8 mouse cellular contexts compared by ENCODE assay signal in genomic region chr19:4615151-4616093, GRCm38 (mm10). TPM values are rescaled to one million over a fixed set of nuclear protein-coding genes. Genes with fewer than 3 reads are reported as not detected.
DNase-seq lines count a peak whose midpoint lies in the region; ATAC-seq lines count a peak whose summit lies in the region.

Gene Lrfn4, minus strand, starts transcription at chr19:4615667.

- H3K9ac ChIP-seq in forebrain, embryonic 15.5 days (replicated peaks), result peak within 1 kb of the TSS; percentile 100
- peak within 1 kb of the TSS; percentile 63 for H3K9ac ChIP-seq in liver, embryonic 16.5 days (ENCODE audit: low read depth, low read length)
- peak within 1 kb of the TSS; percentile 98 for H3K9ac ChIP-seq in neural tube, embryonic 15.5 days (replicated peaks)

- DNase-seq in ES-CJ7 (ENCODE audit: low read depth, low spot score), result peak; percentile 90
- peak; percentile 91 for DNase-seq in cerebellum, adult 11-12 months
- DNase-seq in heart, postnatal 14 days, result peak; percentile 82 to 84
- DNase-seq in large intestine, adult 2 months (ENCODE audit: low read depth, low spot score), result peak; percentile 52
- DNase-seq in thymus, postnatal 0 days (ENCODE audit: low spot score), result peak; percentile 54

- no peaks in the 10 kb centered on the region for H3K27me3 ChIP-seq in forebrain, embryonic 15.5 days
- peaks cover 12% of the 10 kb centered on the region for H3K27me3 ChIP-seq in liver, embryonic 16.5 days (ENCODE audit: control insufficient read depth, insufficient read depth, low read depth, low read length)
- no peaks in the 10 kb centered on the region for H3K27me3 ChIP-seq in neural tube, embryonic 15.5 days (replicated peaks)

- intact Hi-C loops in heart, postnatal 14 days (cut with DNase I), result loop anchor here (5.0 kb wide), 2 partner anchors 103 to 118 kb away; partner anchors contain the start of genes 2010003K11Rik and Pcx

- under 1% methylated on average over 83 of the region's 87 CpGs for WGBS in forebrain, embryonic 15.5 days
- under 1% methylated on average over 84 of the region's 87 CpGs for WGBS in large intestine, adult 2 months
- WGBS in liver, embryonic 16.5 days (ENCODE audit: insufficient replicate concordance), result under 1% methylated on average over 85 of the region's 87 CpGs
- WGBS in neural tube, embryonic 15.5 days, result under 1% methylated on average over 65 of the region's 87 CpGs

- no peaks in the 10 kb centered on the region for H3K9me3 ChIP-seq in forebrain, embryonic 15.5 days
- no peaks in the 10 kb centered on the region for H3K9me3 ChIP-seq in liver, embryonic 16.5 days (replicated peaks; ENCODE audit: control insufficient read depth, low read length)
- H3K9me3 ChIP-seq in neural tube, embryonic 15.5 days (replicated peaks), result no peaks in the 10 kb centered on the region

- H3K4me2 ChIP-seq in forebrain, embryonic 15.5 days (replicated peaks), result peak within 1 kb of the TSS; percentile 87
- H3K4me2 ChIP-seq in liver, embryonic 16.5 days (ENCODE audit: low read depth, low read length), result peak within 1 kb of the TSS; percentile 94
- H3K4me2 ChIP-seq in neural tube, embryonic 15.5 days, result peak within 1 kb of the TSS; percentile 90

- H3K4me3 ChIP-seq in forebrain, embryonic 15.5 days, result peak within 1 kb of the TSS; percentile 99
- peak within 1 kb of the TSS; percentile 65 for H3K4me3 ChIP-seq in liver, embryonic 16.5 days (ENCODE audit: low read depth, low read length)
- peak within 1 kb of the TSS; percentile 77 for H3K4me3 ChIP-seq in neural tube, embryonic 15.5 days (replicated peaks)

- H3K36me3 ChIP-seq in forebrain, embryonic 15.5 days, result peaks cover 28% of the 10 kb centered on the region
- H3K36me3 ChIP-seq in liver, embryonic 16.5 days (ENCODE audit: control insufficient read depth, insufficient read depth), result peaks cover 9% of the 10 kb centered on the region
- peaks cover 32% of the 10 kb centered on the region for H3K36me3 ChIP-seq in neural tube, embryonic 15.5 days

- peak within 1 kb of the TSS; percentile 96 for H3K27ac ChIP-seq in forebrain, embryonic 15.5 days (replicated peaks)
- no peak within 1 kb of the TSS for H3K27ac ChIP-seq in liver, embryonic 16.5 days (ENCODE audit: low read length)
- H3K27ac ChIP-seq in neural tube, embryonic 15.5 days (replicated peaks), result peak within 1 kb of the TSS; percentile 90

- H3K4me1 ChIP-seq in forebrain, embryonic 15.5 days, result peaks cover 42% of the 10 kb centered on the region
- peaks cover 19% of the 10 kb centered on the region for H3K4me1 ChIP-seq in liver, embryonic 16.5 days (ENCODE audit: control insufficient read depth, low read depth, low read length)
- H3K4me1 ChIP-seq in neural tube, embryonic 15.5 days, result peaks cover 48% of the 10 kb centered on the region

- peak; percentile 94 for ATAC-seq in forebrain, embryonic 15.5 days (replicated peaks)
- ATAC-seq in liver, embryonic 16.5 days (ENCODE audit: low read depth), result peak; percentile 84
- ATAC-seq in neural tube, embryonic 15.5 days (ENCODE audit: low FRiP score), result peak; percentile 92

RNA-seq across cellular contexts. Expression of gene Lrfn4, which starts in this region (rescaled TPM):
- 10.9 and 11.7 TPM in 2 replicates for polyA plus RNA-seq in forebrain, embryonic 15.5 days (2015; fragmentation: Nextera tagmentation; extraction: Ambion mirVana)
- 10 to 100 TPM; 10.0 to 11.5 TPM for total RNA-seq in heart, postnatal 14 days (2021)
- polyA plus RNA-seq in large intestine, adult 2 months (2012; rRNA removed), result 13.8 and 14.3 TPM in 2 replicates
- polyA plus RNA-seq in liver, embryonic 16.5 days (2015; fragmentation: Nextera tagmentation; extraction: Ambion mirVana), result 0.23 and 0.28 TPM in 2 replicates
- 10.5 and 12.5 TPM in 2 replicates for polyA plus RNA-seq in neural tube, embryonic 15.5 days (2015; fragmentation: Nextera tagmentation; extraction: Ambion mirVana)
- polyA plus RNA-seq in thymus, postnatal 0 days (2015; fragmentation: Nextera tagmentation; extraction: Ambion mirVana), result 1.4 and 1.8 TPM in 2 replicates

Comparison
In these comparisons a context has a peak if more than half of its experiments do, and no peak if none do; other contexts are left out.
1. Peak in ATAC-seq, H3K4me3 ChIP-seq, H3K9ac ChIP-seq and H3K4me2 ChIP-seq in liver, embryonic 16.5 days; RNA of the gene not detected or under 1 TPM.